Mouse (Mus musculus) gastrocnemius, postnatal 4 days (tissue): ENCODE results near the gene Ctps. TPM values are rescaled to one million over a fixed set of nuclear protein-coding genes. Genes with fewer than 3 reads are reported as not detected.
"Not testable (repeated sequence)": the region's sequence is repeated elsewhere in the genome, so short reads cannot be mapped to it uniquely, and the experiment has no call there.

Source experiments
- DNase-seq, 2 experiments: peaks; one replicate each; pipeline ENCODE4 v3.0.0; 2021 to 2022; ENCODE audit warnings: low spot score in 2 of 2, mixed read lengths in 2 of 2
- long read RNA-seq, 2 experiments: library from polyadenylated mRNA; stranded (forward); transcript quantifications; one replicate each; pipeline ENCODE4 v2.0.0; 2021
- total RNA-seq, 2 experiments: library from RNA; stranded (reverse); gene quantifications; 2 replicates each; pipeline ENCODE4 v1.2.3; 2021

The Ctps gene
- total RNA-seq: 10 to 100 TPM; 33.4 to 35.3 TPM
- long read RNA-seq, experiment 1, transcript Ctps-201 (19 exons, 2,705 nt): major isoform, 58 of 66 reads
- long read RNA-seq, experiment 1, partial matches to known transcripts: 1 of 66 reads
- long read RNA-seq, experiment 1, other reads (novel, unspliced or antisense): 7 of 66 reads
- long read RNA-seq, experiment 2, transcript Ctps-201 (19 exons, 2,705 nt): major isoform, 59 of 66 reads
- long read RNA-seq, experiment 2, partial matches to known transcripts: 1 of 66 reads
- long read RNA-seq, experiment 2, other reads (novel, unspliced or antisense): 6 of 66 reads

- peak; percentile 94 to 96 for DNase-seq
Measured at GRCm38 (mm10) chr4:120569486-120570437, at the start of gene Ctps. Gene Ctps (minus strand): TSS chr4:120570276.

- no peak for DNase-seq
Measured at GRCm38 (mm10) chr4:120616199-120617025, 46.3 kb upstream of the Ctps start.

GRCm38 (mm10) chr4:120615528-120616081 is 45.5 kb upstream of the Ctps start:
- no peak for DNase-seq

GRCm38 (mm10) chr4:120614644-120615043 is 44.6 kb upstream of the Ctps start:
- DNase-seq: no peak

GRCm38 (mm10) chr4:120613691-120614329 is 43.7 kb upstream of the Ctps start:
- DNase-seq: no peak

GRCm38 (mm10) chr4:120612304-120613080 is 42.4 kb upstream of the Ctps start:
- DNase-seq: no peak

GRCm38 (mm10) chr4:120611005-120611404 is 40.9 kb upstream of the Ctps start:
- no peak for DNase-seq

GRCm38 (mm10) chr4:120606941-120607340 is 36.9 kb upstream of the Ctps start:
- DNase-seq: no peak

GRCm38 (mm10) chr4:120602669-120603068 is 32.6 kb upstream of the Ctps start:
- no peak for DNase-seq

- no peak for DNase-seq
Measured at GRCm38 (mm10) chr4:120601774-120602173, 31.7 kb upstream of the Ctps start.

- DNase-seq: no peak
Measured at GRCm38 (mm10) chr4:120598922-120599321, 28.8 kb upstream of the Ctps start.

GRCm38 (mm10) chr4:120596210-120596609 is 26.1 kb upstream of the Ctps start:
- not testable (repeated sequence) for DNase-seq

- DNase-seq: no peak
Measured at GRCm38 (mm10) chr4:120590973-120591372, 20.9 kb upstream of the Ctps start.

GRCm38 (mm10) chr4:120589815-120590422 is 19.8 kb upstream of the Ctps start:
- no peak for DNase-seq

GRCm38 (mm10) chr4:120589070-120589469 is 19.0 kb upstream of the Ctps start:
- no peak for DNase-seq

- DNase-seq: no peak
Measured at GRCm38 (mm10) chr4:120588445-120588844, 18.4 kb upstream of the Ctps start, which contains the start of gene Gm8439. Gene Gm8439 (plus strand): TSS chr4:120588745.

- DNase-seq: no peak
Measured at GRCm38 (mm10) chr4:120586986-120587385, 16.9 kb upstream of the Ctps start.

GRCm38 (mm10) chr4:120581711-120582110 is 11.6 kb upstream of the Ctps start:
- DNase-seq: no peak

GRCm38 (mm10) chr4:120580894-120581293 is 10.8 kb upstream of the Ctps start:
- no peak for DNase-seq
